Mouse (Mus musculus) testis, adult 2 months (tissue): Measurements from ENCODE around the gene Lrwd1.

Experiments used
- CTCF ChIP-seq: fragments of 200-500 bp; IDR thresholded peaks from 2 replicates; pipeline ENCODE4 v1.5.1; 2012; ENCODE audit warnings: low read depth, mild to moderate bottlenecking, inconsistent platforms, low read length, moderate library complexity; ENCODE audit not compliant: control insufficient read depth, insufficient read depth, insufficient replicate concordance
- POLR2A ChIP-seq: fragments of 200-500 bp; IDR thresholded peaks from 2 replicates; pipeline ENCODE4 v1.6.1; 2012; ENCODE audit warnings: low read depth, mild to moderate bottlenecking, inconsistent platforms, low read length, moderate library complexity; ENCODE audit not compliant: control insufficient read depth

GRCm38 (mm10) chr5:136152365-136152764, 16.5 kb upstream of the Lrwd1 start:
- TF ChIP-seq CTCF = no peak
- TF ChIP-seq POLR2A = no peak
